Mouse (Mus musculus) liver, adult 2 months (tissue): ENCODE results near the gene Eml2. TPM values are rescaled to one million over a fixed set of nuclear protein-coding genes. Genes with fewer than 3 reads are reported as not detected.
A peak's percentile ranks its signal among the peaks of the same experiment; 100 is the strongest.

Experiments used
- DNase-seq: peaks from one replicate; pipeline ENCODE4 v3.0.0-alpha.2; 2011; ENCODE audit warnings: low read depth, low spot score; ENCODE audit errors: extremely low read depth
- H3K27ac ChIP-seq: fragments of 200-500 bp; replicated peaks from 2 replicates; pipeline ENCODE4 v1.5.1; 2012; ENCODE audit warnings: low read depth, mild to moderate bottlenecking, control low read depth, inconsistent platforms, low read length; ENCODE audit not compliant: insufficient read depth
- H3K27me3 ChIP-seq: fragments of 200-500 bp; 2 replicates; pipeline ENCODE4 v1.6.1; 2012; ENCODE audit warnings: mild to moderate bottlenecking, moderate library complexity, low read length, inconsistent platforms; ENCODE audit not compliant: control insufficient read depth, insufficient read depth
- H3K36me3 ChIP-seq: fragments of 200-500 bp; 2 replicates; pipeline ENCODE4 v1.6.1; 2012; ENCODE audit warnings: low read length, inconsistent platforms; ENCODE audit not compliant: control insufficient read depth, insufficient read depth
- H3K4me1 ChIP-seq: fragments of 200-500 bp; 2 replicates; pipeline ENCODE4 v1.6.1; 2011; ENCODE audit warnings: low read length; ENCODE audit not compliant: control insufficient read depth, insufficient read depth
- H3K4me3 ChIP-seq: fragments of 200-500 bp; 2 replicates; pipeline ENCODE4 v1.5.1; 2011; ENCODE audit warnings: low read depth, mild to moderate bottlenecking, control low read depth, low read length, moderate library complexity; ENCODE audit not compliant: insufficient read depth
- H3K79me2 ChIP-seq: fragments of 200-500 bp; 2 replicates; pipeline ENCODE4 v1.6.1; 2012; ENCODE audit warnings: inconsistent platforms, mild to moderate bottlenecking, low read length, moderate library complexity; ENCODE audit not compliant: control insufficient read depth, insufficient read depth
- H3K9ac ChIP-seq: fragments of 200-500 bp; 2 replicates; pipeline ENCODE4 v1.6.1; 2012; ENCODE audit warnings: low read depth, mild to moderate bottlenecking, control low read depth, inconsistent platforms, low read length
- CTCF ChIP-seq: fragments of 200-500 bp; IDR thresholded peaks from 2 replicates; pipeline ENCODE4 v1.5.1; 2011; ENCODE audit warnings: low read depth, low read length, control low read depth
- POLR2A ChIP-seq: fragments of 200-500 bp; IDR thresholded peaks from 2 replicates; pipeline ENCODE4 v1.6.1; 2011; ENCODE audit warnings: low read length, control low read depth; ENCODE audit not compliant: insufficient read depth; ENCODE audit errors: extremely low read depth
- WGBS: fragments of 180-500 bp; shearing (Covaris S2); methylation state at CpG from one replicate; pipeline ENCODE4 v1.1.7; 2018; 5-methylcytosine and 5-hydroxymethylcytosine counted together
- polyA plus RNA-seq: library from polyadenylated mRNA; depleted of rRNA; stranded (reverse); fragments of >200 nt; gene quantifications from 2 replicates; pipeline ENCODE4 v1.2.3, GENCODE M21; 2012
- total RNA-seq: library from RNA; depleted of rRNA; stranded (reverse); fragments of >200 nt; gene quantifications from 2 replicates; pipeline ENCODE4 v1.2.3, GENCODE M21; 2014

Eml2 gene
- total and polyA plus RNA-seq, 2 experiments, result 9.8 to 12.2 TPM

DNA sequence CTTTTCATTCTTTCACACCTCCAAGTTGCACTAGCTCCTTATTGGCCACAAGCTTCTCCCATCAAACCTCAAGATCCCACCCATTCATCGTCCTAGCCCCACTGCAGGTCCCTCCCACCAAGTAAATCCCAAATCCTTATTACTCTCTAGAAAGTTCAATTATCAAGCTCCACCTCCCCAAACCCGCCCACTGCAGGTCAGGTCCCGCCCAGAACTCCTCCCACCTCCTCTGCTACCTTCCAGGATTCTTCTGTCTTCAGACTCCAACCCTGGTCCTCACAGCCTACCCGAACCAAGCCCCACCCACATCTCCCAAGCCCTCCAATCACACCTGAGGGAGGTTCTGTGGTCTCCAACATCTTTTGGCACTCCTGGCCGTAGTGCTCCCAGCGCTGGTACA lies 12.0 kb upstream of the Eml2 start:
- Histone ChIP-seq H3K27ac (no peak overlapping the region), H3K4me1 (no peaks in the 10 kb centered on the region), H3K36me3 (no peaks in the 10 kb centered on the region), H3K79me2 (no peaks in the 10 kb centered on the region), H3K27me3 (peaks cover 14% of the 10 kb centered on the region; the same call in 1 of the 2 replicates), H3K4me3 (no peak overlapping the region), H3K9ac (no peak overlapping the region)
- TF ChIP-seq POLR2A (no peak), CTCF (no peak)
- DNase-seq, result peak; percentile 5
- 3% methylated on average over 6 of the region's 6 CpGs for WGBS

DNA sequence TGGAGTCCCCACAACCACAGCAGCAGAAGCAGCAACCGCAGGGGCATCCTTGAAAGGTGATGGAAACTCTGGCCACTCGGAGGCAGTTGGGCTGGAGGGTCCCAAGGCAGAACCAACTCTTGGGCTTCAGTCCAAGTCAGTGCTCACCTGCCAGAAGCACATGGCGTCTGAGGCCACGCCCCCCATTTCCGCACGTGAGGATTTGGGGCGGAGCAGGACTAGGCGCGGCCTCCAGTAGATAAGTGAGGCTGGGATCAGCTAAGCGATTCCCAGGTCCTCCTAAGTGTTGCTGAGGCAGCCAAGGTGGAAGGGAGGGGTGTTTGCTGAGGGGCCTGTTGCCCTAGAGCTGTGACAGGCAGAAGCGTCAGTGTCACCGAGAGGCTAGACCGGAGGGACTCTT lies 11.2 kb upstream of the Eml2 start:
- H3K27me3 ChIP-seq, result peaks cover 10% of the 10 kb centered on the region; the same call in 1 of the 2 replicates
- no peak overlapping the region for H3K27ac ChIP-seq
- H3K36me3 ChIP-seq, result no peaks in the 10 kb centered on the region
- H3K79me2 ChIP-seq, result no peaks in the 10 kb centered on the region
- no peak for DNase-seq
- H3K4me1 ChIP-seq, result no peaks in the 10 kb centered on the region
- H3K4me3 ChIP-seq, result no peak overlapping the region
- whole genome bisulfite sequencing, result 5% methylated on average over 13 of the region's 13 CpGs
- H3K9ac ChIP-seq, result no peak overlapping the region
- TF ChIP-seq POLR2A (no peak), CTCF (no peak)

- Histone ChIP-seq H3K9ac (no peak within 1 kb of the TSS), H3K27ac (no peak within 1 kb of the TSS), H3K27me3 (peaks cover 10% of the 10 kb centered on the region; the same call in 1 of the 2 replicates), H3K4me3 (no peak within 1 kb of the TSS), H3K79me2 (no peaks in the 10 kb centered on the region), H3K4me1 (no peaks in the 10 kb centered on the region), H3K36me3 (no peaks in the 10 kb centered on the region)
- TF ChIP-seq CTCF (no peak), POLR2A (no peak)
- no peak for DNase-seq
- WGBS, result 13% methylated on average over 14 of the region's 14 CpGs
These were observed 10.4 kb upstream of the Eml2 start, which contains the start of gene Gipr for GRCm38 (mm10) chr7:19165656-19166423. Gipr (minus strand) TSS chr7:19166127.

- DNase-seq, result no peak
- TF ChIP-seq POLR2A, result no peak
- TF ChIP-seq CTCF, result no peak
- Histone ChIP-seq H3K79me2 (no peaks in the 10 kb centered on the region), H3K36me3 (no peaks in the 10 kb centered on the region), H3K4me1 (no peaks in the 10 kb centered on the region), H3K27ac (no peak overlapping the region), H3K4me3 (no peak overlapping the region), H3K27me3 (peaks cover 10% of the 10 kb centered on the region; the same call in 1 of the 2 replicates), H3K9ac (no peak overlapping the region)
- WGBS, result 86% methylated on average over 3 of the region's 3 CpGs
These were observed 9.2 kb upstream of the Eml2 start for GRCm38 (mm10) chr7:19166990-19167389.

- no peak overlapping the region for H3K27ac ChIP-seq
- H3K79me2 ChIP-seq, result no peaks in the 10 kb centered on the region
- TF ChIP-seq CTCF (no peak), POLR2A (no peak)
- H3K27me3 ChIP-seq, result peaks cover 8% of the 10 kb centered on the region; the same call in 1 of the 2 replicates
- H3K4me3 ChIP-seq, result no peak overlapping the region
- no peaks in the 10 kb centered on the region for H3K4me1 ChIP-seq
- H3K9ac ChIP-seq, result no peak overlapping the region
- 65% methylated on average over 10 of the region's 10 CpGs for WGBS
- DNase-seq, result no peak
- H3K36me3 ChIP-seq, result no peaks in the 10 kb centered on the region
These were observed 6.7 kb upstream of the Eml2 start for GRCm38 (mm10) chr7:19169506-19169905.

DNA sequence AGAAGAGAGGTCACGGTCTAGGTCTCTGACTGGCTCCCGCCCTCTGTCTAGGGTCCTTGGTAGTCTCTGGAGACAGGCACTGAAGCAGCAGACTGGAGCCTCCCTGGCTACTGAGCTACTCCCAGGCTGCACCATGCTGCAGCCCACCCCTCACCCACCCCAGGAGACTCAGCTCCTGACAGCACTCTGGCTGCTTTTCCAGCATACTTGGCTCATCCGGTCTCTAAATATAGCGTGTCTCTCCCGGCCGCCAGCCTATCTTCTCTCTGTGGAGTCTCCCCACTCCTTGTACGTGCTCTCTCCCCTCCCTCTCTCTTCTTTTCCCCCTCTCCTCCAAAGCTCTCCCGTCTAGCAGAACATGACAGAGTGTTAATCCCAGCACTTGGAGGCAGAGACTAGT lies 6.1 kb upstream of the Eml2 start:
- TF ChIP-seq POLR2A (no peak), CTCF (no peak)
- WGBS, result 60% methylated on average over 8 of the region's 8 CpGs
- no peak for DNase-seq
- H3K4me1 ChIP-seq, result no peaks in the 10 kb centered on the region
- peaks cover 5% of the 10 kb centered on the region; the same call in 1 of the 2 replicates for H3K27me3 ChIP-seq
- H3K27ac ChIP-seq, result no peak overlapping the region
- H3K79me2 ChIP-seq, result no peaks in the 10 kb centered on the region
- no peak overlapping the region for H3K4me3 ChIP-seq
- no peaks in the 10 kb centered on the region for H3K36me3 ChIP-seq
- H3K9ac ChIP-seq, result no peak overlapping the region
